Mouse (Mus musculus): ENCODE data around the gene Tmem25. TPM values are rescaled to one million over a fixed set of nuclear protein-coding genes. Genes with fewer than 3 reads are reported as not detected.

Tmem25 gene
- total RNA-seq (2021) = 5.3 and 5.5 TPM in 2 replicates
- long read RNA-seq, experiment 1, partial matches to known transcripts = 2 of 12 reads
- long read RNA-seq, experiment 1, other reads (novel, unspliced or antisense) = 4 of 12 reads
- long read RNA-seq, experiment 2, partial matches to known transcripts = 4 of 9 reads
- long read RNA-seq, experiment 2, other reads (novel, unspliced or antisense) = 5 of 9 reads

- DNase-seq = peak; percentile 95
Measured at GRCm38 (mm10) chr9:44799102-44799957, at the start of gene Tmem25. Gene Tmem25 (minus strand): TSS chr9:44799307.

GRCm38 (mm10) chr9:44847446-44847845 is 48.3 kb upstream of the Tmem25 start:
- DNase-seq = no peak

GRCm38 (mm10) chr9:44841241-44841640 is 42.1 kb upstream of the Tmem25 start:
- DNase-seq = peak; percentile 31

GRCm38 (mm10) chr9:44836439-44836838 is 37.3 kb upstream of the Tmem25 start:
- peak; percentile 89 for DNase-seq

GRCm38 (mm10) chr9:44832356-44832755 is 33.2 kb upstream of the Tmem25 start:
- peak; percentile 54 for DNase-seq

GRCm38 (mm10) chr9:44830506-44830905 is 31.4 kb upstream of the Tmem25 start:
- no peak for DNase-seq

- no peak for DNase-seq
Measured at GRCm38 (mm10) chr9:44828944-44829343, 29.8 kb upstream of the Tmem25 start.

GRCm38 (mm10) chr9:44826660-44827059 is 27.6 kb upstream of the Tmem25 start:
- no peak for DNase-seq

- no peak for DNase-seq
Measured at GRCm38 (mm10) chr9:44819920-44820827, 21.1 kb upstream of the Tmem25 start.

- DNase-seq = no peak
Measured at GRCm38 (mm10) chr9:44817522-44817921, 18.4 kb upstream of the Tmem25 start.

- no peak for DNase-seq
Measured at GRCm38 (mm10) chr9:44814179-44814578, 15.1 kb upstream of the Tmem25 start.

- no peak for DNase-seq
Measured at GRCm38 (mm10) chr9:44810316-44810715, 11.2 kb upstream of the Tmem25 start.

GRCm38 (mm10) chr9:44807778-44808177 is 8.7 kb upstream of the Tmem25 start:
- DNase-seq = no peak

- no peak for DNase-seq
Measured at GRCm38 (mm10) chr9:44807141-44807540, 8.0 kb upstream of the Tmem25 start.

- DNase-seq = no peak
Measured at GRCm38 (mm10) chr9:44805536-44805935, 6.4 kb upstream of the Tmem25 start.

- no peak for DNase-seq
Measured at GRCm38 (mm10) chr9:44804678-44805077, 5.6 kb upstream of the Tmem25 start.

- DNase-seq = peak; percentile 63
Measured at GRCm38 (mm10) chr9:44802808-44803450, 3.8 kb upstream of the Tmem25 start, which contains the start of gene Ttc36. Gene Ttc36 (minus strand): TSS chr9:44803072.

GRCm38 (mm10) chr9:44801669-44802068 is 2.6 kb upstream of the Tmem25 start:
- DNase-seq = no peak

GRCm38 (mm10) chr9:44799958-44800324 is 834 bp upstream of the Tmem25 start:
- DNase-seq = no peak

- no peak for DNase-seq
Measured at GRCm38 (mm10) chr9:44798298-44798697, 809 bp downstream of the Tmem25 start.

- DNase-seq = no peak
Measured at GRCm38 (mm10) chr9:44792842-44793241, 6.3 kb downstream of the Tmem25 start.

Measured in adrenal gland, postnatal 14 days (tissue).